Mouse (Mus musculus): ENCODE data around the gene Oas3. TPM values are rescaled to one million over a fixed set of nuclear protein-coding genes. Genes with fewer than 3 reads are reported as not detected.
A peak's percentile ranks its signal among the peaks of the same experiment; 100 is the strongest.

The Oas3 gene
- total RNA-seq, 1 experiment = 1.6 TPM

- DNase-seq (ENCODE audit: low read depth, low spot score) = no peak
- no peaks in the 10 kb centered on the region for H3K4me1 ChIP-seq (ENCODE audit: control insufficient read depth in 2 of 2, insufficient read depth in 2 of 2, low read length in 2 of 2, poor library complexity in 1 of 2)
- H3K27ac ChIP-seq (ENCODE audit: insufficient read depth, low read depth, low read length, poor library complexity, severe bottlenecking) = no peak overlapping the region
- no peak overlapping the region for H3K9ac ChIP-seq (ENCODE audit: insufficient read depth, low read depth, low read length, poor library complexity, severe bottlenecking)
- TF ChIP-seq HCFC1 (IDR thresholded peaks at IDR 0.05; ENCODE audit: borderline replicate concordance, insufficient read depth, low read length) = no peak
- TF ChIP-seq ZC3H11A (IDR thresholded peaks at IDR 0.05; ENCODE audit: borderline replicate concordance, low read depth, low read length) = no peak
- TF ChIP-seq MAFK (IDR thresholded peaks at IDR 0.05; ENCODE audit: insufficient read depth, low read depth, low read length) = no peak
- no peak for TF ChIP-seq CHD2 (IDR thresholded peaks at IDR 0.05; ENCODE audit: low read depth, low read length)
- no peak for TF ChIP-seq ZNF384 (IDR thresholded peaks at IDR 0.05; ENCODE audit: low read depth, low read length)
- in situ Hi-C loops (cut with MboI; ENCODE audit: low sequenced_read_pairs in 2 of 2, unreplicated experiment in 2 of 2) = no loop called here
- H3K4me3 ChIP-seq (ENCODE audit: insufficient read depth in 1 of 2, low read depth in 1 of 2, low read length in 2 of 2, poor library complexity in 1 of 2, severe bottlenecking in 1 of 2) = no peak overlapping the region
- H3K9me3 ChIP-seq (ENCODE audit: control insufficient read depth, insufficient read depth, low read depth, low read length) = no peaks in the 10 kb centered on the region
- H3K36me3 ChIP-seq (ENCODE audit: control insufficient read depth, insufficient read depth, low read length, poor library complexity, severe bottlenecking) = no peaks in the 10 kb centered on the region
Observed at GRCm38 (mm10) chr5:120769396-120769795, 8.1 kb downstream of the Oas3 start.

- in situ Hi-C loops (cut with MboI; ENCODE audit: low sequenced_read_pairs in 2 of 2, unreplicated experiment in 2 of 2) = no loop called here
- no peak overlapping the region for H3K9ac ChIP-seq (ENCODE audit: insufficient read depth, low read depth, low read length, poor library complexity, severe bottlenecking)
- H3K4me1 ChIP-seq (ENCODE audit: control insufficient read depth in 2 of 2, insufficient read depth in 2 of 2, low read length in 2 of 2, poor library complexity in 1 of 2) = peaks cover 3 to 7% of the 10 kb centered on the region in 2 experiments; a peak in 1 of 4 replicates
- TF ChIP-seq CHD2 (IDR thresholded peaks at IDR 0.05; ENCODE audit: low read depth, low read length) (no peak), HCFC1 (IDR thresholded peaks at IDR 0.05; ENCODE audit: borderline replicate concordance, insufficient read depth, low read length) (no peak), ZC3H11A (IDR thresholded peaks at IDR 0.05; ENCODE audit: borderline replicate concordance, low read depth, low read length) (0 out of 2 replicates have a peak, but pooled peaks have one; percentile 26), ZNF384 (IDR thresholded peaks at IDR 0.05; ENCODE audit: low read depth, low read length) (no peak), MAFK (IDR thresholded peaks at IDR 0.05; ENCODE audit: insufficient read depth, low read depth, low read length) (no peak)
- no peak overlapping the region for H3K27ac ChIP-seq (ENCODE audit: insufficient read depth, low read depth, low read length, poor library complexity, severe bottlenecking)
- no peaks in the 10 kb centered on the region for H3K36me3 ChIP-seq (ENCODE audit: control insufficient read depth, insufficient read depth, low read length, poor library complexity, severe bottlenecking)
- no peak for DNase-seq (ENCODE audit: low read depth, low spot score)
- H3K9me3 ChIP-seq (ENCODE audit: control insufficient read depth, insufficient read depth, low read depth, low read length) = no peaks in the 10 kb centered on the region
- no peak overlapping the region for H3K4me3 ChIP-seq (ENCODE audit: insufficient read depth in 1 of 2, low read depth in 1 of 2, low read length in 2 of 2, poor library complexity in 1 of 2, severe bottlenecking in 1 of 2)
Observed at GRCm38 (mm10) chr5:120765010-120765409, 12.5 kb downstream of the Oas3 start.

- Histone ChIP-seq H3K9ac (ENCODE audit: insufficient read depth, low read depth, low read length, poor library complexity, severe bottlenecking) (peak overlapping the region; percentile 38; the same call in 1 of the 2 replicates), H3K36me3 (ENCODE audit: control insufficient read depth, insufficient read depth, low read length, poor library complexity, severe bottlenecking) (no peaks in the 10 kb centered on the region), H3K4me3 (ENCODE audit: insufficient read depth in 1 of 2, low read depth in 1 of 2, low read length in 2 of 2, poor library complexity in 1 of 2, severe bottlenecking in 1 of 2) (peak overlapping the region; percentile 54 to 86; a peak in 3 of 4 replicates), H3K27ac (ENCODE audit: insufficient read depth, low read depth, low read length, poor library complexity, severe bottlenecking) (no peak overlapping the region), H3K9me3 (ENCODE audit: control insufficient read depth, insufficient read depth, low read depth, low read length) (no peaks in the 10 kb centered on the region), H3K4me1 (ENCODE audit: control insufficient read depth in 2 of 2, insufficient read depth in 2 of 2, low read length in 2 of 2, poor library complexity in 1 of 2) (peaks cover 3 to 7% of the 10 kb centered on the region in 2 experiments; a peak in 1 of 4 replicates)
- TF ChIP-seq ZNF384 (IDR thresholded peaks at IDR 0.05; ENCODE audit: low read depth, low read length) (no peak), CHD2 (IDR thresholded peaks at IDR 0.05; ENCODE audit: low read depth, low read length) (0 out of 2 replicates have a peak, but pooled peaks have one; percentile 47), ZC3H11A (IDR thresholded peaks at IDR 0.05; ENCODE audit: borderline replicate concordance, low read depth, low read length) (no peak), MAFK (IDR thresholded peaks at IDR 0.05; ENCODE audit: insufficient read depth, low read depth, low read length) (no peak)
- in situ Hi-C loops (cut with MboI; ENCODE audit: low sequenced_read_pairs in 2 of 2, unreplicated experiment in 2 of 2) = no loop called here
- peak; percentile 78 for DNase-seq (ENCODE audit: low read depth, low spot score)
Observed at GRCm38 (mm10) chr5:120761901-120762300, 15.6 kb downstream of the Oas3 start.

GRCm38 (mm10) chr5:120754215-120754614, 23.2 kb downstream of the Oas3 start:
- no peak for TF ChIP-seq ZNF384 (IDR thresholded peaks at IDR 0.05; ENCODE audit: low read depth, low read length)
- no peak for TF ChIP-seq HCFC1 (IDR thresholded peaks at IDR 0.05; ENCODE audit: borderline replicate concordance, insufficient read depth, low read length)
- TF ChIP-seq CHD2 (IDR thresholded peaks at IDR 0.05; ENCODE audit: low read depth, low read length) = no peak
- no peak for TF ChIP-seq ZC3H11A (IDR thresholded peaks at IDR 0.05; ENCODE audit: borderline replicate concordance, low read depth, low read length)
- no peak for TF ChIP-seq MAFK (IDR thresholded peaks at IDR 0.05; ENCODE audit: insufficient read depth, low read depth, low read length)

More at GRCm38 (mm10) chr5:120754215-120754614, 23.2 kb downstream of the Oas3 start:
- Histone ChIP-seq H3K4me1 (ENCODE audit: control insufficient read depth in 2 of 2, insufficient read depth in 2 of 2, low read length in 2 of 2, poor library complexity in 1 of 2) (peaks cover 2 to 6% of the 10 kb centered on the region in 2 experiments; a peak in 3 of 4 replicates), H3K9me3 (ENCODE audit: control insufficient read depth, insufficient read depth, low read depth, low read length) (no peaks in the 10 kb centered on the region), H3K9ac (ENCODE audit: insufficient read depth, low read depth, low read length, poor library complexity, severe bottlenecking) (no peak overlapping the region), H3K4me3 (ENCODE audit: insufficient read depth in 1 of 2, low read depth in 1 of 2, low read length in 2 of 2, poor library complexity in 1 of 2, severe bottlenecking in 1 of 2) (0 out of 4 replicates have a peak overlapping the region, but pooled peaks of 1 of the 2 experiments have one; percentile 16), H3K27ac (ENCODE audit: insufficient read depth, low read depth, low read length, poor library complexity, severe bottlenecking) (no peak overlapping the region), H3K36me3 (ENCODE audit: control insufficient read depth, insufficient read depth, low read length, poor library complexity, severe bottlenecking) (no peaks in the 10 kb centered on the region)
- DNase-seq (ENCODE audit: low read depth, low spot score) = no peak
- in situ Hi-C loops (cut with MboI; ENCODE audit: low sequenced_read_pairs in 2 of 2, unreplicated experiment in 2 of 2) = no loop called here

All from ES-E14 (cell line).